ENCODE assay signal across 19 mouse cellular contexts in the genomic region with DNA sequence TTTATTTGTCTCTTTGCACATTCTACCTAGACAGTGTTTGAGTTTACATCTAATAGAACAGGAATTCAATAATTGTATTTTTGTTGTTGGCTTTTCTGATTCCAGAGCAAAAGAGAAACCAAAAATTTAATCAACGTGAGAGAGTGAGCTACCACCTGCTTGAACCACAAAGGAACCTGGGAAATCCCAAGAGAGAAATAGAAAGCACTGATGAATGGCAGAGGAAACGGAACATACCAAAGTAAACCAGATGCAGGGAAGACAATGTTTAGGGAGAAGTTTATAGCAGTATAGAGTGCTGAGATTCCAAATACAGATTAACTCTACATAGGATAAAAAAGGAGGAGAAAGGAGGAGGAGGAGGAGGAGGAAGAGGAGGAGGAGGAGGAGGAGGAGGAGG.
"Had no signal": no experiment of that assay in that cellular context is flagged by ENCODE, and none has a peak within 500 bp of the region (broad histone marks: within the 10 kb centered on the region; RNA-seq: fewer than 3 reads in every experiment).

No protein-coding gene starts in this region.

- H3K4me3 ChIP-seq: layer of hippocampus, adult 2 months; limb, embryonic 10.5 days; limb, embryonic 13.5 days; liver, embryonic 13.5 days; stomach, embryonic 15.5 days had no signal

- H3K27ac ChIP-seq: layer of hippocampus, adult 2 months; limb, embryonic 10.5 days; limb, embryonic 13.5 days; liver, embryonic 13.5 days; stomach, embryonic 15.5 days had no signal

- H3K4me2 ChIP-seq: limb, embryonic 13.5 days; liver, embryonic 13.5 days; midbrain, embryonic 11.5 days; stomach, embryonic 15.5 days had no signal

- H3K9me3 ChIP-seq: limb, embryonic 10.5 days; limb, embryonic 13.5 days; liver, embryonic 13.5 days; stomach, embryonic 15.5 days had no signal

- DNase-seq: kidney, adult 9 months; kidney, postnatal 14 days; kidney, postnatal 4 days; layer of hippocampus, adult 9-11 months; liver; liver, embryonic 13.5 days; lung, adult 2 months; lung, postnatal 14 days; lung, postnatal 4 days; midbrain, embryonic 14.5 days; right cerebral cortex, adult 18-20 months; right cerebral cortex, postnatal 14 days; right cerebral cortex, postnatal 4 days; thymus, postnatal 25 days had no signal

- H3K36me3 ChIP-seq: limb, embryonic 10.5 days; limb, embryonic 13.5 days; liver, embryonic 13.5 days; stomach, embryonic 15.5 days had no signal

- H3K4me1 ChIP-seq: limb, embryonic 10.5 days; limb, embryonic 13.5 days; liver, embryonic 13.5 days; stomach, embryonic 15.5 days had no signal

- H3K9ac ChIP-seq: limb, embryonic 13.5 days; liver, embryonic 13.5 days; stomach, embryonic 15.5 days had no signal

- H3K27me3 ChIP-seq: limb, embryonic 13.5 days; liver, embryonic 13.5 days; stomach, embryonic 15.5 days had no signal
